Mouse (Mus musculus): ENCODE measurements around the gene Gdi2. TPM values are rescaled to one million over a fixed set of nuclear protein-coding genes. Genes with fewer than 3 reads are reported as not detected.
A peak's percentile ranks its signal among the peaks of the same experiment; 100 is the strongest.

Gene Gdi2
- polyA plus RNA-seq, 1 experiment from 2014 or later, result 398 TPM

DNA sequence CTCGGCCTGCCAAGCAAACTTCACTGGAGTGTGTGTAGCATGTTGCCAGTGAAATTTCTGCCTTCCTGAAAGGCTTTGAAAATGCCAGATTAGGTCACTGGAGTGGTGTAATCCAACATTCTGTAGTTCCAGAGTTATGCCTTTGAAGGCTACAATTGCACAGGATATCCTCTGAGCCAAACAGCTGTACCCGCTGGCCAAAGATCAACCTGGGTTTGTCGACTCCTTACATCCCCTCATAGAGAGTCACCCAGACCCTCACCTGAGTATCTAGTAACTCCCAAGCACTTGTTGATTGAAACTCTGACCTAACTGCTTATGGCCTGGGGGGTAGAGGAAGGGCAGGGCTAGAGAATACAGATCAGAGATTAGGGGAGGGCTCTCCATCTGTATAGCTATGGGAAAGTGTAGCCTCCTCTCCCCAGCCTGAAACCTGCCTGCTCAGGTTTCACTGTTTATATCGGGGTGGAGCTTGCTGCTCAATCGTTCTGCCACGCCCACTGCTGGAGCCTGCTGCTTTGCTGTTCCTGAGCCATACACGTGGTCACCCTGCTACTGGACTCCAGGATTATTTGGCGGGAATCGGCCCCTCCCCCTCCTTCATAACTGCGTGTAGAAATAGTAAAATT lies 6.1 kb upstream of the Gdi2 start:
- H3K27ac ChIP-seq (replicated peaks), result no peak overlapping the region
- H3K4me3 ChIP-seq (replicated peaks), result no peak overlapping the region
- no peak overlapping the region for H3K4me2 ChIP-seq (replicated peaks)
- no peak overlapping the region for H3K9ac ChIP-seq
- H3K36me3 ChIP-seq, result no peaks in the 10 kb centered on the region
- peaks cover under 1% of the 10 kb centered on the region; the same call in 1 of the 2 replicates for H3K4me1 ChIP-seq
- no peak for ATAC-seq (ENCODE audit: insufficient number of reproducible peaks, low FRiP score, low TSS enrichment, low read depth)
- WGBS, result 49% methylated on average over 10 of the region's 10 CpGs
- no peaks in the 10 kb centered on the region for H3K27me3 ChIP-seq
- no peaks in the 10 kb centered on the region for H3K9me3 ChIP-seq (replicated peaks)

DNA sequence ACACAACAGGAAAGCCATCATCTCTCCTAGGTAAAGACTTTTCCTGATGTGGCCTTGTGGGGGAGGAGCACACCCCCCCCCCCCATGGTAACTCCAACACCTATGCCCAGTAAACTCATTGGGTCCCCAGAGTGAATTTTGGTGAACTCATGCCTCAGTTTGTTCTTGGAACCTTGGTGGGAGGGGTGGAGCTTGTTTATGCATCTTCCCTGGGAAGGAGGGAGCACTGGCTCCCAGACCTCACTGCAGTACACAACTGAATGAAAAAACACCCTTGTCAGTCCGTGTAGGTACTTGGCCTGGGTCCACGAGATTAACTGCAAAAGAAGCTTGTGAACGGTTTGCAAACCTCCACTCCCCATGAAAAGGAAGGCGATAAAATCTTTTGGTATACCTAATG lies 5.4 kb upstream of the Gdi2 start:
- Histone ChIP-seq H3K9me3 (replicated peaks) (no peaks in the 10 kb centered on the region), H3K27ac (replicated peaks) (no peak overlapping the region), H3K4me3 (replicated peaks) (no peak overlapping the region), H3K4me1 (peaks cover 7% of the 10 kb centered on the region; the same call in 1 of the 2 replicates), H3K9ac (no peak overlapping the region), H3K36me3 (no peaks in the 10 kb centered on the region), H3K27me3 (no peaks in the 10 kb centered on the region), H3K4me2 (replicated peaks) (no peak overlapping the region)
- WGBS, result 67% methylated on average over 4 of the region's 4 CpGs
- no peak for ATAC-seq (ENCODE audit: insufficient number of reproducible peaks, low FRiP score, low TSS enrichment, low read depth)

DNA sequence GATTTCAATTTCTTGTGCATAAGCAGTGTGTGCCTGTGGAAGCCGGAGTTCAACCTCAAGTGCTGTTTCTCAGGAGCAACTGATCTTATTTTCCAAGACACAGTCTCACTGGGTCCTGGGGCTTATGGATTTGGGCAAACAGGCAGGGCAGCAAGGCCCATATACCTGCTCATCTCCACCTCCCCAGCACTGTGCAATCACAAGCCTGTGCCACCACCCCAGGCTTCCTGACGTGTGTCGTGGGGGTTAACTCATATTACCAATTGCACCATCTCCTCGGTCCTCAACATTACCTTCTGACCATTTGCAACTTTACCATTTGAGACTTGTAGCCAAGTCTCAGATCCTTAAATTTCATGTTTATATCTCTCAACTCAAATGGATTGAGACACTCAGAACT lies 3.7 kb upstream of the Gdi2 start:
- no peaks in the 10 kb centered on the region for H3K9me3 ChIP-seq (replicated peaks)
- H3K27me3 ChIP-seq, result no peaks in the 10 kb centered on the region
- H3K36me3 ChIP-seq, result no peaks in the 10 kb centered on the region
- no peak for ATAC-seq (ENCODE audit: insufficient number of reproducible peaks, low FRiP score, low TSS enrichment, low read depth)
- H3K9ac ChIP-seq, result no peak overlapping the region
- no peak overlapping the region for H3K27ac ChIP-seq (replicated peaks)
- 91% methylated on average over 4 of the region's 4 CpGs for WGBS
- H3K4me2 ChIP-seq (replicated peaks), result no peak overlapping the region
- no peak overlapping the region for H3K4me3 ChIP-seq (replicated peaks)
- peaks cover 7% of the 10 kb centered on the region; the same call in 1 of the 2 replicates for H3K4me1 ChIP-seq

DNA sequence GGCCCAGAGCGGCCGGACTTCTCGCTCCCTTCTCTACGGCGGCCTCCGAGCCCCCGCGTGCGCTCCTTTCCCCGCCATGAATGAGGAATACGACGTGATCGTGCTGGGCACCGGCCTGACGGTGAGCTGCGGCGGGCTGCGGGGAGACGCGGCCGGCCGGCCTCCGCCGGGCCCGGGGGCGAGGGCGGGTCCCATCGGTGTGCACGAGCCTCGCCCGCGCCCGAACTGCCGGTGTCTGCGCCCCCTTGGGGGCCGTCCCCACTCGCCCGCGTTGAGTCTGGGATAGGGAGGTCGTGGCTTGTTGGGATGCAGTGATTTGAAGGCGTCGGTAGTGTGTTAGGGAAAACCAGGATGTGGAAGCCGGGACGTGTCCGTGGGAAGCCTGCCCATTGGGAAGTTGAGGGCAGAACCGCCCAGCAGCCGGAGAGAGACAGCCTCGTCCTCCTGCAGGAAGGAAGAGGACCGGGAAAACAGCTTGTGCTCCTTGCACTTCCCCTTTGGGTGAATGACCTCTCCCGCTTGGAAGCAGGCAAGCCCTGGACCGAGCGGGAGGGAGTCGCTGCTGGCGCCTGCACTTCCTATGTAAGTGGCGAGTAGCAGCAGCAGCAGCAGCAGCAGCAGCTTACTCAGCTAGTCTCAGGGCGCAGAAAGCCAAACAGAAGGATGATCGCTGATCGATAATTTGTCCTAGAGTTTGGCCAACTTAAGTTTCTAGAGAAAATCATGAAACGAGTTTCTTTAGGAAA lies 533 bp downstream of the Gdi2 start:
- H3K9ac ChIP-seq, result peak overlapping the region; percentile 99

DNA sequence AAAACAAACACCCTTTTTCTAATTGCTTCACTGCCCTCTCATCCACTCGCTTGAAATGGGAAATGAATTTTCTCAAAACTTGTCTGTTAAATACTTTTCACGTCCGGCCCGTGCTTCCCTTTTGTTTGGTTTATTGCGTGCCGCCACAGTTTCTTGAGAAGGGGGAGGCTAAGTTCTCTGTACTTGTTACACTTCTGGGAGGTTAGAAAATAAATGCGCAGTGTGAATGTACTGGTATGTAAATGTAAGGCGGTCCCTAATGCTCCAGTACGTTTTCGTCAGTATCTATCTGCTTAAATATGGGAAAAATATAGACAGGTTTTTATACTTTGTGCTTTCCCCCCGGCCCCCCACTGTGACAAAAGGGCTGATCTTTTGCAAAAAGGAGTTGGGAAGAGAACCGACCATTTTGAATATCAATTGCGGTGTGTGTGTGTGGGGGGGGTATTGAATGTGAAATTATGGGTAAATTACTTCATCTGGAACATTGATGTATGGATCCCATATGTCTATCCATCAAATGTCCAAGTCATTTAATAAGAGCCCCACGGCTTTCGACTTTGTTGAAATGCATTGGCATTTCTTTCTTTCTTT lies 1.2 kb downstream of the Gdi2 start:
- 2% methylated on average over 15 of the region's 15 CpGs for WGBS
- Histone ChIP-seq H3K27me3 (no peaks in the 10 kb centered on the region), H3K4me2 (replicated peaks) (peak overlapping the region; percentile 61), H3K9ac (peak overlapping the region; percentile 99), H3K4me3 (replicated peaks) (peak overlapping the region; percentile 96), H3K36me3 (no peaks in the 10 kb centered on the region), H3K27ac (replicated peaks) (peak overlapping the region; percentile 99), H3K4me1 (peaks cover 27% of the 10 kb centered on the region), H3K9me3 (replicated peaks) (no peaks in the 10 kb centered on the region)
- ATAC-seq (ENCODE audit: insufficient number of reproducible peaks, low FRiP score, low TSS enrichment, low read depth), result no peak

More for the DNA sequence above, 533 bp downstream of the Gdi2 start:
- peak; percentile 59; the same call in 1 of the 2 replicates for ATAC-seq (ENCODE audit: insufficient number of reproducible peaks, low FRiP score, low TSS enrichment, low read depth)
- peak overlapping the region; percentile 61 for H3K4me2 ChIP-seq (replicated peaks)
- peaks cover 27% of the 10 kb centered on the region for H3K4me1 ChIP-seq
- H3K4me3 ChIP-seq (replicated peaks), result peak overlapping the region; percentile 96
- peak overlapping the region; percentile 99 for H3K27ac ChIP-seq (replicated peaks)
- WGBS, result under 1% methylated on average over 59 of the region's 59 CpGs
- no peaks in the 10 kb centered on the region for H3K9me3 ChIP-seq (replicated peaks)
- no peaks in the 10 kb centered on the region for H3K27me3 ChIP-seq
- no peaks in the 10 kb centered on the region for H3K36me3 ChIP-seq

- WGBS, result 39% methylated on average over 2 of the region's 2 CpGs
- peak overlapping the region; percentile 96 for H3K4me3 ChIP-seq (replicated peaks)
- no peak overlapping the region for H3K9ac ChIP-seq
- H3K4me1 ChIP-seq, result peaks cover 27% of the 10 kb centered on the region
- H3K27ac ChIP-seq (replicated peaks), result no peak overlapping the region
- H3K27me3 ChIP-seq, result no peaks in the 10 kb centered on the region
- no peaks in the 10 kb centered on the region for H3K9me3 ChIP-seq (replicated peaks)
- H3K4me2 ChIP-seq (replicated peaks), result peak overlapping the region; percentile 61
- no peaks in the 10 kb centered on the region for H3K36me3 ChIP-seq
- no peak for ATAC-seq (ENCODE audit: insufficient number of reproducible peaks, low FRiP score, low TSS enrichment, low read depth)
Observed at GRCm38 (mm10) chr13:3540166-3540565, 2.3 kb downstream of the Gdi2 start.

DNA sequence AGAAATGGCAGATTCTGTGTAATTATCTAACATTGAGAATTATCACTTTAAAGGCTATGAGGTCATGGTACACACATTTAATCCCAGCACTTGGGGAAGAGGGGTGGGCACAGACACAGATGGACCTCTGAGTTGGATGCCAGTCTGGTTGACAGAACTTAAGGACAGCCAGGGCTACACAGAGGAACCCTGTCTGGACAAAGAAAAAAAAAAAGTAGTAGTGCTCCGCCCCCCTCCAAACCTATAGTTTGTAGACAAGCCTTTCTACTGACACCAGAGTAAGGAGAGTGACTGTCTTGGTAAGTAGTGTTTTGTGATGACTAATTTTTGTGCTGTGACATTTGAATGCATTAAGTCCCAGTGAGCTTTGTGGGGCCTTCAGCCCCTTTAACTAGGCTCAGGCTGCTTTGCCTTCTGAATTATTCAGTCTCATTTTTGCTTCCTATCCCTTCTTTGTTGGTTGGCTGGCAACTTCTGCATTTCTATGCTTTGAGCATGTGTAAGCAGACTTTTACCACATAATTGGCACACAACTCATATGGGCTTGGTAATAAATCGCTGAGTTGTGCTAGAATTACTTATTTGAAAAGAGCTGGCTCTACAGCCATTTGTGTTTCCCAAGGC lies 3.4 kb downstream of the Gdi2 start:
- no peak overlapping the region for H3K9ac ChIP-seq
- 61% methylated on average over 2 of the region's 2 CpGs for WGBS

GRCm38 (mm10) chr13:3544077-3544874 lies 6.4 kb downstream of the Gdi2 start:
- no peak overlapping the region for H3K9ac ChIP-seq

More for the DNA sequence above, 3.4 kb downstream of the Gdi2 start:
- Histone ChIP-seq H3K9me3 (replicated peaks) (no peaks in the 10 kb centered on the region), H3K27ac (replicated peaks) (no peak overlapping the region), H3K4me1 (peaks cover 30% of the 10 kb centered on the region), H3K27me3 (no peaks in the 10 kb centered on the region), H3K4me3 (replicated peaks) (no peak overlapping the region), H3K36me3 (no peaks in the 10 kb centered on the region), H3K4me2 (replicated peaks) (peak overlapping the region; percentile 9; the same call in 1 of the 2 replicates)
- ATAC-seq (ENCODE audit: insufficient number of reproducible peaks, low FRiP score, low TSS enrichment, low read depth), result no peak

GRCm38 (mm10) chr13:3544925-3545324 lies 7.1 kb downstream of the Gdi2 start:
- 67% methylated on average over 5 of the region's 5 CpGs for WGBS

More at GRCm38 (mm10) chr13:3544077-3544874, 6.4 kb downstream of the Gdi2 start:
- H3K4me1 ChIP-seq, result peaks cover 34% of the 10 kb centered on the region
- no peak overlapping the region for H3K4me3 ChIP-seq (replicated peaks)
- no peak overlapping the region for H3K27ac ChIP-seq (replicated peaks)
- ATAC-seq (ENCODE audit: insufficient number of reproducible peaks, low FRiP score, low TSS enrichment, low read depth), result no peak
- peaks cover 9% of the 10 kb centered on the region for H3K36me3 ChIP-seq
- WGBS, result 87% methylated on average over 4 of the region's 4 CpGs
- H3K27me3 ChIP-seq, result no peaks in the 10 kb centered on the region
- no peak overlapping the region for H3K4me2 ChIP-seq (replicated peaks)
- no peaks in the 10 kb centered on the region for H3K9me3 ChIP-seq (replicated peaks)

GRCm38 (mm10) chr13:3547410-3547809 lies 9.5 kb downstream of the Gdi2 start:
- Histone ChIP-seq H3K36me3 (peaks cover 17% of the 10 kb centered on the region), H3K27me3 (no peaks in the 10 kb centered on the region), H3K27ac (replicated peaks) (0 out of 2 replicates have a peak overlapping the region, but pooled peaks have one; percentile 13), H3K4me1 (peaks cover 14% of the 10 kb centered on the region; the same call in 1 of the 2 replicates), H3K9ac (no peak overlapping the region), H3K4me3 (replicated peaks) (no peak overlapping the region), H3K9me3 (replicated peaks) (no peaks in the 10 kb centered on the region), H3K4me2 (replicated peaks) (no peak overlapping the region)
- WGBS, result 59% methylated on average over 3 of the region's 3 CpGs
- ATAC-seq (ENCODE audit: insufficient number of reproducible peaks, low FRiP score, low TSS enrichment, low read depth), result peak; percentile 67; the same call in 1 of the 2 replicates

More at GRCm38 (mm10) chr13:3544925-3545324, 7.1 kb downstream of the Gdi2 start:
- Histone ChIP-seq H3K9me3 (replicated peaks) (no peaks in the 10 kb centered on the region), H3K27me3 (no peaks in the 10 kb centered on the region), H3K4me3 (replicated peaks) (no peak overlapping the region), H3K4me1 (peaks cover 31% of the 10 kb centered on the region), H3K27ac (replicated peaks) (no peak overlapping the region), H3K9ac (no peak overlapping the region), H3K36me3 (peaks cover 10% of the 10 kb centered on the region), H3K4me2 (replicated peaks) (no peak overlapping the region)
- ATAC-seq (ENCODE audit: insufficient number of reproducible peaks, low FRiP score, low TSS enrichment, low read depth), result no peak
